Mouse (Mus musculus): ENCODE data around the gene Gm21680.
A peak's percentile ranks its signal among the peaks of the same experiment; 100 is the strongest.
"Not testable (repeated sequence)": the region's sequence is repeated elsewhere in the genome, so short reads cannot be mapped to it uniquely, and the experiment has no call there.

Gene Gm21680

GRCm38 (mm10) chr5:25972563-25972962, at the start of gene Gm21680:
Gene Gm21680, minus strand, starts transcription at chr5:25972663.
- DNase-seq (ENCODE audit: low read depth, low spot score), result not testable (repeated sequence)

GRCm38 (mm10) chr5:26007697-26008096, 35.2 kb upstream of the Gm21680 start:
- not testable (repeated sequence) for DNase-seq (ENCODE audit: low read depth, low spot score)

GRCm38 (mm10) chr5:26006937-26007695, 34.7 kb upstream of the Gm21680 start:
- peak; percentile 84 for DNase-seq (ENCODE audit: low read depth, low spot score)

- DNase-seq (ENCODE audit: low read depth, low spot score), result not testable (repeated sequence)
Observed at GRCm38 (mm10) chr5:26004698-26005097, 32.2 kb upstream of the Gm21680 start, which contains the start of gene Gm1979. Gene Gm1979, minus strand, starts transcription at chr5:26004798.

GRCm38 (mm10) chr5:25988550-25988949, 16.1 kb upstream of the Gm21680 start, which contains the start of gene Gm21698:
Gene Gm21698, minus strand, starts transcription at chr5:25988650.
- not testable (repeated sequence) for DNase-seq (ENCODE audit: low read depth, low spot score)

GRCm38 (mm10) chr5:25957050-25957449, 15.4 kb downstream of the Gm21680 start:
- DNase-seq (ENCODE audit: low read depth, low spot score), result not testable (repeated sequence)

- DNase-seq (ENCODE audit: low read depth, low spot score), result peak; percentile 41
Observed at GRCm38 (mm10) chr5:25956611-25957010, 15.9 kb downstream of the Gm21680 start.

GRCm38 (mm10) chr5:25954317-25954716, 18.1 kb downstream of the Gm21680 start, which contains the start of gene Gm21671:
Gene Gm21671, minus strand, starts transcription at chr5:25954417.
- not testable (repeated sequence) for DNase-seq (ENCODE audit: low read depth, low spot score)

GRCm38 (mm10) chr5:25945391-25945790, 27.1 kb downstream of the Gm21680 start:
- not testable (repeated sequence) for DNase-seq (ENCODE audit: low read depth, low spot score)

- DNase-seq (ENCODE audit: low read depth, low spot score), result not testable (repeated sequence)
Observed at GRCm38 (mm10) chr5:25942281-25942680, 30.2 kb downstream of the Gm21680 start, which contains the start of gene Gm21663. Gene Gm21663, minus strand, starts transcription at chr5:25942381.

All from R1 (cell line).